Mouse (Mus musculus) hindbrain, embryonic 16.5 days (tissue): ENCODE data around the gene Timp3. TPM values are rescaled to one million over a fixed set of nuclear protein-coding genes. Genes with fewer than 3 reads are reported as not detected.

Experiments
- ATAC-seq: fragments of 200-750 bp; cut with Nextera tagmentation; 2 replicates; pipeline ENCODE4 v1.8.0; 2017; ENCODE audit warnings: moderate TSS enrichment, moderate library complexity
- H3K27ac ChIP-seq: fragments of 300-500 bp; sonication (generic); 2 replicates; pipeline ENCODE4 v1.5.1; 2014; ENCODE audit warnings: low read depth, mild to moderate bottlenecking, control low read depth, low read length, moderate library complexity
- H3K27me3 ChIP-seq: fragments of 300-500 bp; sonication (generic); replicated peaks from 2 replicates; pipeline ENCODE4 v1.6.1; 2014; ENCODE audit warnings: low read length; ENCODE audit not compliant: control insufficient read depth, insufficient read depth
- H3K36me3 ChIP-seq: fragments of 300-500 bp; sonication (generic); 2 replicates; pipeline ENCODE4 v1.6.1; 2014; ENCODE audit warnings: mild to moderate bottlenecking, low read length, moderate library complexity, mixed read lengths; ENCODE audit not compliant: control insufficient read depth, insufficient read depth
- H3K4me1 ChIP-seq: fragments of 300-500 bp; sonication (generic); 2 replicates; pipeline ENCODE4 v1.6.1; 2014; ENCODE audit warnings: low read depth, low read length; ENCODE audit not compliant: control insufficient read depth, insufficient read depth
- H3K4me2 ChIP-seq: fragments of 300-500 bp; sonication (generic); 2 replicates; pipeline ENCODE4 v1.6.1; 2014; ENCODE audit warnings: mild to moderate bottlenecking, low read length, control low read depth, moderate library complexity
- H3K4me3 ChIP-seq: fragments of 300-500 bp; sonication (generic); 2 replicates; pipeline ENCODE4 v1.5.1; 2014; ENCODE audit warnings: mild to moderate bottlenecking, low read length, control low read depth, moderate library complexity
- H3K9ac ChIP-seq: fragments of 300-500 bp; sonication (generic); 2 replicates; pipeline ENCODE4 v1.6.1; 2014; ENCODE audit warnings: low read depth, mild to moderate bottlenecking, control low read depth, low read length, moderate library complexity
- H3K9me3 ChIP-seq: fragments of 300-500 bp; sonication (generic); 2 replicates; pipeline ENCODE4 v1.6.1; 2014; ENCODE audit warnings: mild to moderate bottlenecking, low read length, moderate library complexity; ENCODE audit not compliant: control insufficient read depth
- WGBS: fragments of 180-500 bp; shearing (Covaris S2); extraction: QIAGEN DNeasy Blood & Tissue Kit; methylation state at CpG from one replicate; pipeline ENCODE4 v1.1.7; 2014; 5-methylcytosine and 5-hydroxymethylcytosine counted together
- polyA plus RNA-seq: library from polyadenylated mRNA; unstranded; fragments of >200 nt; fragmentation: Nextera tagmentation; extraction: Ambion mirVana; gene quantifications from 2 replicates; pipeline ENCODE4 v1.2.1, GENCODE M21; 2015

Gene Timp3
- polyA plus RNA-seq, 1 experiment from 2014 or later, result 56.1 TPM

GRCm38 (mm10) chr10:86389357-86389756 lies 89.2 kb downstream of the Timp3 start:
- Histone ChIP-seq H3K9me3 (no peaks in the 10 kb centered on the region), H3K9ac (no peak overlapping the region), H3K4me2 (no peak overlapping the region), H3K36me3 (no peaks in the 10 kb centered on the region), H3K27ac (no peak overlapping the region), H3K27me3 (no peaks in the 10 kb centered on the region), H3K4me1 (peaks cover 10% of the 10 kb centered on the region), H3K4me3 (no peak overlapping the region)
- WGBS, result 87% methylated on average over 3 of the region's 3 CpGs
- no peak for ATAC-seq

GRCm38 (mm10) chr10:86389913-86390312 lies 89.7 kb downstream of the Timp3 start:
- H3K4me2 ChIP-seq, result no peak overlapping the region

GRCm38 (mm10) chr10:86392399-86392798 lies 92.2 kb downstream of the Timp3 start:
- no peak overlapping the region for H3K4me3 ChIP-seq
- no peak for ATAC-seq
- H3K4me1 ChIP-seq, result peaks cover 10% of the 10 kb centered on the region
- no peak overlapping the region for H3K4me2 ChIP-seq
- no peak overlapping the region for H3K9ac ChIP-seq
- H3K9me3 ChIP-seq, result peaks cover 4% of the 10 kb centered on the region
- H3K27me3 ChIP-seq, result no peaks in the 10 kb centered on the region
- 0 out of 2 replicates have a peak, but pooled peaks cover 2% of the 10 kb centered on the region for H3K36me3 ChIP-seq
- H3K27ac ChIP-seq, result no peak overlapping the region
- 90% methylated on average over 3 of the region's 3 CpGs for WGBS

More at GRCm38 (mm10) chr10:86389913-86390312, 89.7 kb downstream of the Timp3 start:
- Histone ChIP-seq H3K9ac (no peak overlapping the region), H3K4me1 (peaks cover 10% of the 10 kb centered on the region), H3K27ac (no peak overlapping the region), H3K9me3 (peaks cover 4% of the 10 kb centered on the region), H3K36me3 (0 out of 2 replicates have a peak, but pooled peaks cover 2% of the 10 kb centered on the region), H3K27me3 (no peaks in the 10 kb centered on the region), H3K4me3 (no peak overlapping the region)
- 45% methylated on average over 2 of the region's 2 CpGs for WGBS
- ATAC-seq, result peak; percentile 52

GRCm38 (mm10) chr10:86397577-86398346 lies 97.6 kb downstream of the Timp3 start:
- 88% methylated on average over 4 of the region's 4 CpGs for WGBS
- 0 out of 2 replicates have a peak, but pooled peaks cover 2% of the 10 kb centered on the region for H3K36me3 ChIP-seq

GRCm38 (mm10) chr10:86398347-86398720 lies 98.2 kb downstream of the Timp3 start:
- Histone ChIP-seq H3K27me3 (no peaks in the 10 kb centered on the region), H3K9me3 (peaks cover 4% of the 10 kb centered on the region), H3K36me3 (0 out of 2 replicates have a peak, but pooled peaks cover 2% of the 10 kb centered on the region), H3K27ac (no peak overlapping the region), H3K4me1 (no peaks in the 10 kb centered on the region), H3K4me3 (no peak overlapping the region), H3K4me2 (no peak overlapping the region), H3K9ac (no peak overlapping the region)
- 72% methylated on average over 2 of the region's 2 CpGs for WGBS
- no peak for ATAC-seq

More at GRCm38 (mm10) chr10:86397577-86398346, 97.6 kb downstream of the Timp3 start:
- Histone ChIP-seq H3K4me3 (no peak overlapping the region), H3K27me3 (no peaks in the 10 kb centered on the region), H3K4me2 (no peak overlapping the region), H3K9me3 (peaks cover 4% of the 10 kb centered on the region), H3K4me1 (no peaks in the 10 kb centered on the region), H3K27ac (no peak overlapping the region), H3K9ac (no peak overlapping the region)
- no peak for ATAC-seq

Other genes with a start within 250 kb of the Timp3 start
- gene Syn3, start 198.5 kb downstream of the Timp3 start, polyA plus RNA-seq, result 29.9 and 31.3 TPM in 2 replicates